Mouse (Mus musculus) adrenal gland, adult 2 months (tissue): ENCODE measurements around the gene Whrn. TPM values are rescaled to one million over a fixed set of nuclear protein-coding genes. Genes with fewer than 3 reads are reported as not detected.

Experiments
- DNase-seq: peaks from one replicate; pipeline ENCODE4 v3.0.0; 2021
- long read RNA-seq: library from polyadenylated mRNA; stranded (forward); transcript quantifications from one replicate; pipeline ENCODE4 v2.0.0, GENCODE M21; 2021
- polyA plus RNA-seq: library from polyadenylated mRNA; depleted of rRNA; stranded (reverse); fragments of >200 nt; gene quantifications from 2 replicates; pipeline ENCODE4 v1.2.3, GENCODE M21; 2012; rRNA removed
- total RNA-seq, 2 experiments: library from RNA; stranded (reverse); gene quantifications; 2 replicates each; pipeline ENCODE4 v1.2.3; 2021

Whrn gene
- total RNA-seq (10 to 100 TPM; 51.5 to 57.1 TPM), polyA plus RNA-seq (96.9 and 101 TPM in 2 replicates)
- long read RNA-seq, full-length matches to known transcripts, result 25 of 40 reads
- long read RNA-seq, partial matches to known transcripts, result 11 of 40 reads
- long read RNA-seq, other reads (novel, unspliced or antisense), result 4 of 40 reads

- DNase-seq, result peak; percentile 89
These were observed at the start of gene Whrn for GRCm38 (mm10) chr4:63495915-63496278. Gene Whrn (minus strand): TSS chr4:63495991.

GRCm38 (mm10) chr4:63545231-63545958 lies 49.6 kb upstream of the Whrn start:
- DNase-seq, result no peak

GRCm38 (mm10) chr4:63544494-63545230 lies 48.9 kb upstream of the Whrn start, which contains the start of gene Atp6v1g1:
Gene Atp6v1g1 (plus strand): TSS chr4:63544772.
- peak; percentile 98 for DNase-seq

GRCm38 (mm10) chr4:63543746-63544493 lies 48.1 kb upstream of the Whrn start:
- DNase-seq, result no peak

GRCm38 (mm10) chr4:63542209-63542608 lies 46.4 kb upstream of the Whrn start:
- no peak for DNase-seq

GRCm38 (mm10) chr4:63537602-63538001 lies 41.8 kb upstream of the Whrn start:
- DNase-seq, result no peak

- peak; percentile 73 for DNase-seq
These were observed 34.6 kb upstream of the Whrn start for GRCm38 (mm10) chr4:63530409-63530808.

- no peak for DNase-seq
These were observed 33.2 kb upstream of the Whrn start for GRCm38 (mm10) chr4:63528946-63529345.

- no peak for DNase-seq
These were observed 29.7 kb upstream of the Whrn start for GRCm38 (mm10) chr4:63525514-63525913.

GRCm38 (mm10) chr4:63521813-63522419 lies 26.1 kb upstream of the Whrn start:
- DNase-seq, result no peak

GRCm38 (mm10) chr4:63515021-63515420 lies 19.2 kb upstream of the Whrn start:
- no peak for DNase-seq

- no peak for DNase-seq
These were observed 18.7 kb upstream of the Whrn start for GRCm38 (mm10) chr4:63514454-63514984.

- no peak for DNase-seq
These were observed 17.1 kb upstream of the Whrn start for GRCm38 (mm10) chr4:63512921-63513320.

GRCm38 (mm10) chr4:63508232-63508631 lies 12.4 kb upstream of the Whrn start:
- DNase-seq, result peak; percentile 83

- DNase-seq, result no peak
These were observed 11.7 kb upstream of the Whrn start for GRCm38 (mm10) chr4:63507478-63507877.

- DNase-seq, result no peak
These were observed 8.2 kb upstream of the Whrn start for GRCm38 (mm10) chr4:63503949-63504348.

- DNase-seq, result no peak
These were observed 5.3 kb upstream of the Whrn start for GRCm38 (mm10) chr4:63501050-63501449.

GRCm38 (mm10) chr4:63498346-63498745 lies 2.6 kb upstream of the Whrn start:
- DNase-seq, result no peak

GRCm38 (mm10) chr4:63496312-63496711 lies 521 bp upstream of the Whrn start:
- DNase-seq, result no peak

- DNase-seq, result peak; percentile 77
These were observed 550 bp downstream of the Whrn start for GRCm38 (mm10) chr4:63494967-63495914.
